Mouse (Mus musculus) testis, adult 2 months (tissue): ENCODE results near the gene Tmem62.
"Not testable (repeated sequence)": the region's sequence is repeated elsewhere in the genome, so short reads cannot be mapped to it uniquely, and the experiment has no call there.

ENCODE experiments used
- CTCF ChIP-seq: fragments of 200-500 bp; IDR thresholded peaks from 2 replicates; pipeline ENCODE4 v1.5.1; 2012; ENCODE audit warnings: low read depth, mild to moderate bottlenecking, inconsistent platforms, low read length, moderate library complexity; ENCODE audit not compliant: control insufficient read depth, insufficient read depth, insufficient replicate concordance
- POLR2A ChIP-seq: fragments of 200-500 bp; IDR thresholded peaks from 2 replicates; pipeline ENCODE4 v1.6.1; 2012; ENCODE audit warnings: low read depth, mild to moderate bottlenecking, inconsistent platforms, low read length, moderate library complexity; ENCODE audit not compliant: control insufficient read depth

- not testable (repeated sequence) for TF ChIP-seq POLR2A, CTCF
Measured at GRCm38 (mm10) chr2:120996607-120997006, 19.8 kb downstream of the Tmem62 start.
